Mouse (Mus musculus): ENCODE results near the gene Olfr608.
"Not testable (repeated sequence)": the region's sequence is repeated elsewhere in the genome, so short reads cannot be mapped to it uniquely, and the experiment has no call there.

The Olfr608 gene

GRCm38 (mm10) chr7:103469577-103469976 lies at the start of gene Olfr608:
Olfr608 (plus strand) TSS chr7:103469877.
- Histone ChIP-seq H3K4me3 (replicated peaks; ENCODE audit: low read length) (no peak within 1 kb of the TSS), H3K27me3 (ENCODE audit: insufficient read depth, low read length) (no peaks in the 10 kb centered on the region), H3K9me3 (ENCODE audit: low read length) (no peaks in the 10 kb centered on the region), H3K36me3 (ENCODE audit: insufficient read depth, low read length) (no peaks in the 10 kb centered on the region), H3K4me1 (replicated peaks; ENCODE audit: low read depth, low read length) (no peaks in the 10 kb centered on the region)
- TF ChIP-seq CTCF (conservative IDR thresholded peaks at IDR 0.05; ENCODE audit: low read length) (no peak), NANOG (IDR thresholded peaks at IDR 0.05; ENCODE audit: borderline replicate concordance, low read length) (no peak), POU5F1 (IDR thresholded peaks at IDR 0.05; ENCODE audit: borderline replicate concordance, low read length) (no peak)

GRCm38 (mm10) chr7:103445339-103445738 lies 24.3 kb upstream of the Olfr608 start, which contains the start of gene Olfr605:
Olfr605 (minus strand) TSS chr7:103445439.
- Histone ChIP-seq H3K4me3 (replicated peaks; ENCODE audit: low read length) (no peak within 1 kb of the TSS), H3K4me1 (replicated peaks; ENCODE audit: low read depth, low read length) (no peaks in the 10 kb centered on the region), H3K9me3 (ENCODE audit: low read length) (no peaks in the 10 kb centered on the region), H3K36me3 (ENCODE audit: insufficient read depth, low read length) (no peaks in the 10 kb centered on the region), H3K27me3 (ENCODE audit: insufficient read depth, low read length) (no peaks in the 10 kb centered on the region)
- TF ChIP-seq CTCF (conservative IDR thresholded peaks at IDR 0.05; ENCODE audit: low read length) (no peak), NANOG (IDR thresholded peaks at IDR 0.05; ENCODE audit: borderline replicate concordance, low read length) (no peak), POU5F1 (IDR thresholded peaks at IDR 0.05; ENCODE audit: borderline replicate concordance, low read length) (no peak)

DNA sequence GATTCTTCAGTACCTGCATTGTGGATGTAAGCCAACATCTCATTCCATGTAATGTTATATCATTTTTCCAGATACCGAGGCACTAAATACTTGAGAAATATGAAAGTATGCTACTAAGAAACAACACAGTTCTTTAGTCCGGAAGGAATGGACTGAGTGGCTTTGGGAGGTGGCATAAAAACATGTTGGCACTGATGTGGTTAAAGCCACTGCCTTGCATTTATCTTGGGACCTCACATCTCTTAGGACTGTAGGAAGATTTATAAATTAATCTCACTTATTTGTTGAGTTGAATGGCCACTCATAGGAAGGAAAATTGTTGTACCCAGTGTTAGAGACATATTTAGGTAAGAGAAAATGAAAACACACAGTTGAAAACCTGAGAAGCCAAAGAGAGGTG lies 20.9 kb upstream of the Olfr608 start, which contains the start of gene Olfr606:
Gene Olfr606 (plus strand): TSS at position 301 of the 400 bp plus-strand sequence.
- no peak within 1 kb of the TSS for H3K4me3 ChIP-seq (replicated peaks; ENCODE audit: low read length)
- TF ChIP-seq POU5F1 (IDR thresholded peaks at IDR 0.05; ENCODE audit: borderline replicate concordance, low read length) (no peak), CTCF (conservative IDR thresholded peaks at IDR 0.05; ENCODE audit: low read length) (no peak), NANOG (IDR thresholded peaks at IDR 0.05; ENCODE audit: borderline replicate concordance, low read length) (no peak)
- H3K27me3 ChIP-seq (ENCODE audit: insufficient read depth, low read length): no peaks in the 10 kb centered on the region
- no peaks in the 10 kb centered on the region for H3K9me3 ChIP-seq (ENCODE audit: low read length)
- H3K36me3 ChIP-seq (ENCODE audit: insufficient read depth, low read length): no peaks in the 10 kb centered on the region
- no peaks in the 10 kb centered on the region for H3K4me1 ChIP-seq (replicated peaks; ENCODE audit: low read depth, low read length)

GRCm38 (mm10) chr7:103460590-103460989 lies 9.1 kb upstream of the Olfr608 start:
- Histone ChIP-seq H3K4me1 (replicated peaks; ENCODE audit: low read depth, low read length) (no peaks in the 10 kb centered on the region), H3K36me3 (ENCODE audit: insufficient read depth, low read length) (no peaks in the 10 kb centered on the region), H3K4me3 (replicated peaks; ENCODE audit: low read length) (no peak overlapping the region), H3K27me3 (ENCODE audit: insufficient read depth, low read length) (no peaks in the 10 kb centered on the region), H3K9me3 (ENCODE audit: low read length) (no peaks in the 10 kb centered on the region)
- TF ChIP-seq CTCF (conservative IDR thresholded peaks at IDR 0.05; ENCODE audit: low read length) (no peak), NANOG (IDR thresholded peaks at IDR 0.05; ENCODE audit: borderline replicate concordance, low read length) (no peak), POU5F1 (IDR thresholded peaks at IDR 0.05; ENCODE audit: borderline replicate concordance, low read length) (no peak)

DNA sequence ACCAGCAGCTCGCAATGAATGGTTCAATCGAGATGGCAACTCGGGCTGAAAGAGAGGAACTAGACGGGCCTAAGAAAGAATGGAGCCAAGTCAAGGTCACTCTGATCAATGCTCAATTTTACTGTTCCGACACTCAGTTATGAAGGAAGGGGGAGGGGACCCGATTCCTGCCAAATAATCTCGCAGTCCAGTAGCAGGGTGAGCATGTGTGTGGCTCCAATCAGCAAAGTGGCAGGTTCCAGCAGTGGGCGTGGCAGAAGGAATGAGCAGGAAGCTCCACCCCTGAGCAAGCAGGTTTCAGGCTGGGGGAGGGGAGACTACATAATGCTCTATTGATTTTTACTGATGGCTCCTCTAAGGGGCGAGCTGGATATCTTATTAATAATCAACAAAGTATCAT lies 7.4 kb downstream of the Olfr608 start:
- not testable (repeated sequence) for H3K36me3 ChIP-seq (ENCODE audit: insufficient read depth, low read length)

GRCm38 (mm10) chr7:103497962-103498361 lies 28.3 kb downstream of the Olfr608 start, which contains the start of gene Olfr609:
Olfr609 (minus strand) TSS chr7:103498062.
- Histone ChIP-seq H3K9me3 (ENCODE audit: low read length) (no peaks in the 10 kb centered on the region), H3K4me1 (replicated peaks; ENCODE audit: low read depth, low read length) (no peaks in the 10 kb centered on the region), H3K27me3 (ENCODE audit: insufficient read depth, low read length) (no peaks in the 10 kb centered on the region), H3K4me3 (replicated peaks; ENCODE audit: low read length) (no peak within 1 kb of the TSS), H3K36me3 (ENCODE audit: insufficient read depth, low read length) (no peaks in the 10 kb centered on the region)
- TF ChIP-seq CTCF (conservative IDR thresholded peaks at IDR 0.05; ENCODE audit: low read length): no peak
- no peak for TF ChIP-seq NANOG (IDR thresholded peaks at IDR 0.05; ENCODE audit: borderline replicate concordance, low read length)
- no peak for TF ChIP-seq POU5F1 (IDR thresholded peaks at IDR 0.05; ENCODE audit: borderline replicate concordance, low read length)

More for the DNA sequence above, 7.4 kb downstream of the Olfr608 start:
- H3K27me3 ChIP-seq (ENCODE audit: insufficient read depth, low read length); H3K4me1 ChIP-seq (replicated peaks; ENCODE audit: low read depth, low read length); H3K4me3 ChIP-seq (replicated peaks; ENCODE audit: low read length): not testable (repeated sequence)
- H3K9me3 ChIP-seq (ENCODE audit: low read length): peaks cover 21% of the 10 kb centered on the region

DNA sequence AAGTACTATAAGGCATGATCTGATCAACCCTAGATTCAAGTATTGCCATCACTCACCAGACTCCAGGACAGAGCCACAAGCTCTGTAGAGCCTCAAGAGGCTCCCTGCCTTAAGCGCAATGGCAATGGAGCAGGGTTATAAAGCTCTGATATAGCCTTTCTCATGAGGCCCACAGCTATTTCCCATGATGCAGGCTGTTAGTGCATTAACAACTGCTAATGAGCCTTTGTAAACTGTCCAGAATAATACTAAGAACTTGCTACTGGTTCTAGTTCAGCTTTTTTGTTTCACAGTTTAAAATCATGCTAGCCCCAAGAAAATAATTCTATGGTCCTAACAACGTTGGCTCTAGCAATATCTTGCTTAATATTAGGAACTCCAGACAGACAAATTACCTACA lies 42.3 kb downstream of the Olfr608 start, which contains the start of gene Olfr610:
Gene Olfr610 (minus strand): TSS at position 101 of the 400 bp plus-strand sequence.
- no peaks in the 10 kb centered on the region for H3K27me3 ChIP-seq (ENCODE audit: insufficient read depth, low read length)
- TF ChIP-seq NANOG (IDR thresholded peaks at IDR 0.05; ENCODE audit: borderline replicate concordance, low read length): no peak
- no peaks in the 10 kb centered on the region for H3K9me3 ChIP-seq (ENCODE audit: low read length)
- no peak within 1 kb of the TSS for H3K4me3 ChIP-seq (replicated peaks; ENCODE audit: low read length)
- no peaks in the 10 kb centered on the region for H3K36me3 ChIP-seq (ENCODE audit: insufficient read depth, low read length)
- H3K4me1 ChIP-seq (replicated peaks; ENCODE audit: low read depth, low read length): no peaks in the 10 kb centered on the region

- not testable (repeated sequence) for H3K4me3 ChIP-seq (replicated peaks; ENCODE audit: low read length)
Observed at GRCm38 (mm10) chr7:103520746-103521145, 51.1 kb downstream of the Olfr608 start, which contains the start of gene Olfr611. Olfr611 (minus strand) TSS chr7:103520846.

More at GRCm38 (mm10) chr7:103520746-103521145, 51.1 kb downstream of the Olfr608 start, which contains the start of gene Olfr611:
- not testable (repeated sequence) for H3K4me1 ChIP-seq (replicated peaks; ENCODE audit: low read depth, low read length); H3K9me3 ChIP-seq (ENCODE audit: low read length); H3K36me3 ChIP-seq (ENCODE audit: insufficient read depth, low read length); H3K27me3 ChIP-seq (ENCODE audit: insufficient read depth, low read length)

Data from E14TG2a.4 (cell line).